Comparison of ENCODE assay signal across 8 mouse cellular contexts in the genomic region with DNA sequence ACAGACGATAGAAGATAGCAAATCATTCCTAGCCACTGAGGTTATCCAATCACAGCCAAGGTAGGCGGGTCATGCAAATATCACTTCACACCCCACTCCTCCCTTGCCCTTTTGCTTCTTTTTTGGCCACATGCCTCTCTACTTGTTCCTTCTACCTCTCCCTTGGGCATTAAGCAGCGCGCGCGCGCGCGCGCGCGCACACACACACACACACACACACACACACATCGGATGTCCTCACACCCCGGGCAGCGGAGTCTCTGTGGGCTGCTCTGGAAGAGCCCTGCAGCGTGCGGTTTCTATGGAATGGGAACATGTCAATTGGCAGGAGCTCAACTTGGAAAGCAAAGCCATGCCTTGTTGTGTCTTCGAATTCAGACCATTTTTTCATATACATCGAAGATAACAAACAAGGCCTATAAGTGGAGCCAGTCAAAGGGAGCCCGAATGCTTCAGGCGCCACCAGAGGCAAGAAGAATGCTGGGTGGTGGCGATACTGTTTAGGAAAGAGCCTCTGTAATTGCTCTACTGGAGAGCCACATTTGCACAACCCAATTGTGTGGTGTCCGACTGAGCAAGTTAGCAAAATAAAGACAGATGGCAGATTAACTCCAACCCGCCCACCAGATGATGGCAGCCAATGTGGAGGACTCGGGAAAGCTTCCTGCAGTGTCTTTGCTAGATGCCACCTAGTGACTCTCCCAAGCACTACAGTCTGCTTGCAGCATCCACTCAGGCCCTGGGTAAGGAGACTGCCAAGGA.
DNase-seq lines count a peak whose midpoint lies in the region; ATAC-seq and TF ChIP-seq lines count a peak whose summit lies in the region.

No protein-coding gene starts in this region.

- H3K36me3 ChIP-seq in midbrain, embryonic 11.5 days (ENCODE audit: control insufficient read depth, insufficient read depth, low read length): no peaks in the 10 kb centered on the region
- H3K36me3 ChIP-seq in testis, adult 2 months (ENCODE audit: control insufficient read depth, insufficient read depth, low read length): no peaks in the 10 kb centered on the region

- TF ChIP-seq POLR2A in brain, embryonic 14.5 days (IDR thresholded peaks at IDR 0.05; ENCODE audit: borderline replicate concordance, extremely low read depth, insufficient read depth, insufficient read length, poor library complexity, severe bottlenecking): no peak
- no peak for TF ChIP-seq POLR2A in testis, adult 2 months (IDR thresholded peaks at IDR 0.05; ENCODE audit: control insufficient read depth, low read depth, low read length)

- no peak overlapping the region for H3K4me2 ChIP-seq in midbrain, embryonic 11.5 days

- peak; percentile 41 for DNase-seq in MEL-GATA-1-ER (ENCODE audit: extremely low read depth, low read depth)
- DNase-seq in brain, embryonic 14.5 days (ENCODE audit: low read depth): peak; percentile 94
- DNase-seq in fibroblast of lung, adult 2 months (ENCODE audit: low read depth): peak; percentile 60
- peak; percentile 52 to 67 for DNase-seq in heart, postnatal 14 days
- peak; percentile 76 to 84 for DNase-seq in left cerebral cortex, postnatal 10 days (ENCODE audit: extremely low spot score in 1 of 2, low spot score in 2 of 2)
- peak; percentile 85 for DNase-seq in midbrain, embryonic 11.5 days (ENCODE audit: low spot score, missing footprints)
- no peak for DNase-seq in T-cell, adult 2 months (ENCODE audit: low spot score)

- no peak overlapping the region for H3K27ac ChIP-seq in midbrain, embryonic 11.5 days (ENCODE audit: low read depth, low read length)
- no peak overlapping the region for H3K27ac ChIP-seq in testis, adult 2 months (ENCODE audit: control insufficient read depth, insufficient read depth, low read depth, low read length)

- intact Hi-C loops in heart, postnatal 14 days (cut with DNase I): no loop called here
- intact Hi-C loops in left cerebral cortex, postnatal 10 days (cut with DNase I): loop anchor here (5.0 to 10.0 kb wide), 2 partner anchors 115 to 233 kb away; no protein-coding TSS in a partner anchor

- no peaks in the 10 kb centered on the region for H3K27me3 ChIP-seq in midbrain, embryonic 11.5 days (ENCODE audit: control insufficient read depth, insufficient read depth, low read length)
- H3K27me3 ChIP-seq in testis, adult 2 months (ENCODE audit: control insufficient read depth, insufficient read depth, low read length): no peaks in the 10 kb centered on the region

- no peaks in the 10 kb centered on the region for H3K9me3 ChIP-seq in midbrain, embryonic 11.5 days (ENCODE audit: control insufficient read depth, low read length)

- WGBS in midbrain, embryonic 11.5 days: 66% methylated on average over 25 of the region's 25 CpGs

- ATAC-seq in midbrain, embryonic 11.5 days (ENCODE audit: low FRiP score): peak; percentile 24; the same call in 1 of the 2 replicates

- H3K4me1 ChIP-seq in midbrain, embryonic 11.5 days (ENCODE audit: control insufficient read depth, insufficient read depth, low read length): no peaks in the 10 kb centered on the region; the same call in 1 of the 2 replicates
- no peaks in the 10 kb centered on the region; the same call in 1 of the 2 replicates for H3K4me1 ChIP-seq in testis, adult 2 months (ENCODE audit: control insufficient read depth, insufficient read depth, low read length)

- H3K4me3 ChIP-seq in midbrain, embryonic 11.5 days (ENCODE audit: low read depth, low read length): no peak overlapping the region
- H3K4me3 ChIP-seq in testis, adult 2 months (ENCODE audit: control insufficient read depth, low read depth, low read length): no peak overlapping the region

- TF ChIP-seq CTCF in brain, embryonic 14.5 days (IDR thresholded peaks at IDR 0.05; ENCODE audit: borderline replicate concordance, extremely low read depth, insufficient read depth, insufficient read length): peak; percentile 61
- TF ChIP-seq CTCF in testis, adult 2 months (IDR thresholded peaks at IDR 0.05; ENCODE audit: control insufficient read depth, insufficient read depth, insufficient replicate concordance, low read depth, low read length): peak; percentile 28; the same call in 1 of the 2 replicates

- no peak overlapping the region for H3K9ac ChIP-seq in midbrain, embryonic 11.5 days (ENCODE audit: low read length)
